Mouse (Mus musculus): ENCODE results near the gene Pnpla1. TPM values are rescaled to one million over a fixed set of nuclear protein-coding genes. Genes with fewer than 3 reads are reported as not detected.

Gene Pnpla1
- total RNA-seq (2023): not detected

DNA sequence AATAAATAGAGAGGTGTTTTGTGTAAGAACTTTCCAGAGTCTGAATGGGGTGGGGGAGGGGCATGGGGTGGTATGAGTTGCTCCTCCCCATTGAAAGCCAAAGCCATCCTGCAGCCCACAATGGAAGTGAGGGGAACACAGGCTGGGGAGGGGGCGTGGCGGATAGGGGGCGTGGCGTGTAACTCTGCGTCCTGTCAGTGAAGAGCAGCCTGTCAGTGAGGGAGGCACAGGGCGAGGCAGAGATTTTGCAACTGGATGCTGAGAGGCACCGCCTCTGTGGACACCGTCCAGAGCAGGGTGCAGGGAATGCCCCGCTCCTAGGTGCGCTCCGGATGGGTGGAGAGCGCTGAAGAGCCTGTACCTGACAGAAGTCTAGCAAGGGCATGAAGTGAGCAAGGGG is at the start of gene Pnpla1:
TSS of gene Pnpla1 (plus strand) at position 207 of the 400 bp plus-strand sequence.

DNA sequence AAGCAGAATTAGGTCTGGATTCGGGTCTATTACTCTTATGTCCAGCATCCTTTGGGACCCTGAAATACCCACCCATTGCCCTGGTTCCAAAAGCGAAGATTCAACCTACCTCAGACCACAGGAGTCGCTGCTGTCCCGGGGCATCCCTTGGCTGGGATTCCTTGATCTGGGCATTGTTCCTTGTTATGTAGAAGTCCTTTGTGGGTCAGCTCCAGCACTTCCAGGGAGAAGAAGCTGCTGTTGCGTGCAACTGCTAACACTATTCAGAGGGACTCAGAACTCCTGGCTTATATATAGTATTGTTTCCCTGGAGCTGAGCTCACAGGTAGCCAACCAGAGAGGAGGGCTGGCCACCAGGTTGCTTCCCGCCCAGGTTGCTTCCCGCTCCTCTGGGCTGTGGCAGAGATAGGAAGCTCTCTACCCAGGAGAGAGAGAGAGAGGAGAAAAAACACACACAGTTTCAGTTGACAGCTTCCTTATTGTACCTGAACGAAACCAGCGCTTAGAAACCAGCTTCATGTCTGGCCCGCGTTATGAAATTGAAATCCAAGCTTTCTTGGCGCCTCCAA is 56.9 kb downstream of the Pnpla1 start, which contains the start of gene 4930539E08Rik:
TSS of gene 4930539E08Rik (minus strand) at position 265 of the 569 bp plus-strand sequence.

Other genes with a start within 250 kb of the Pnpla1 start
- gene Srpk1, start 235.7 kb upstream of the Pnpla1 start, total RNA-seq (2023): 330 TPM
- gene Slc26a8, start 168.2 kb upstream of the Pnpla1 start, total RNA-seq (2023): 1.4 TPM
- 121 TPM for gene Mapk14, start 167.1 kb upstream of the Pnpla1 start, total RNA-seq (2023)
- 14.3 TPM for gene AC170998.1, start 132.3 kb upstream of the Pnpla1 start, total RNA-seq (2023)
- gene Mapk13, start 89.1 kb upstream of the Pnpla1 start, total RNA-seq (2023): not detected
- 47.1 TPM for gene Brpf3, start 57.3 kb upstream of the Pnpla1 start, total RNA-seq (2023)
- 0.38 TPM for gene 4930539E08Rik, start 56.9 kb downstream of the Pnpla1 start, total RNA-seq (2023)
- gene Pxt1, start 85.4 kb downstream of the Pnpla1 start, total RNA-seq (2023): not detected
- gene Kctd20, start 93.5 kb downstream of the Pnpla1 start, total RNA-seq (2023): 58.4 TPM
- gene Stk38, start 149.6 kb downstream of the Pnpla1 start, total RNA-seq (2023): 520 TPM
- gene Srsf3, start 174.2 kb downstream of the Pnpla1 start, total RNA-seq (2023): 492 TPM
- 7.8 TPM for gene Cdkn1a, start 232.6 kb downstream of the Pnpla1 start, total RNA-seq (2023)

All from CD4-positive naive resting alpha-beta T cell, adult 76 days (primary cell).